Mouse (Mus musculus): Measurements from ENCODE around the gene Spon1.
A peak's percentile ranks its signal among the peaks of the same experiment; 100 is the strongest.

The Spon1 gene

GRCm38 (mm10) chr7:114004171-114004570, 238.4 kb downstream of the Spon1 start:
- DNase-seq (ENCODE audit: low read depth, low spot score), result no peak

GRCm38 (mm10) chr7:114005499-114005898, 239.7 kb downstream of the Spon1 start:
- no peak for DNase-seq (ENCODE audit: low read depth, low spot score)

DNA sequence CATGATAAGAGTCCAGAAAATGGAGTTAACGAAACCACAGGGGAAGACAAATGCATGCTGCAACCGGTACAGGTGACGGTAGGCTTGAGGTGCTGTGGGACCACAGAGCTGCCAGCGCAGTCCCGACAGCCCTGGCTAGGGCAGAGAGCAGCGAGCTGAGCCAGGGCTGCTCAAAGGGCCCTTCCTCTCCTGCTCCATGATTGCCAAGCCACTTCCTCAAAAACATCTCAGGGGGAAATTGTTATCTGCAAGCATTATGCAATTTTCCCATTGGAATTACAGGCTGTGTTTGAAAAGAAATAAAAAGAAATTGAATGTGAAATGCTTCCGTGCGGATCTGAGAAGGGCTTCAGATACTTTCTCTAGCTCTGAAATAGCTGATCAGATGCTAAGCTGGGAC, 240.7 kb downstream of the Spon1 start:
- DNase-seq (ENCODE audit: low read depth, low spot score), result no peak

DNA sequence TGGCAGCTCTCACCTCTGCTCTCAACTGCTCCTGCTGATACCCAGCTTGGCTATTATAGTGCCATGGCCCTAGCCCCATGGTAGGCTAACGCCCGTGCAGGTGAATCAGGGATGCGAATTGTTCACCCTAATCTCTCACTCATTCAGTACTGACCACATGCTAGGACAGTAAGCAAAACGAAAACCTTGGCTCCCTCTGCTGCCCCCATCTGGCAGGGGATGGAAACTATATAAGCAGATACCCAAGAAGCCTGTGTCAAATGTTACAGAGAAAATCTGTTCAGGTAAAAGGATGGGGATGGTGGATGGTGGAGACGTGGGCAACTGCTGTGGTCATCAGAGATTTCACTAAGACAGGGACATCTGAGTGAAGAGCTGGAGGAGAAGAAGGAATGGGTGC, 241.8 kb downstream of the Spon1 start:
- DNase-seq (ENCODE audit: low read depth, low spot score), result peak; percentile 44

- DNase-seq (ENCODE audit: low read depth, low spot score), result no peak
Observed at GRCm38 (mm10) chr7:114011726-114012443, 246.1 kb downstream of the Spon1 start.

- DNase-seq (ENCODE audit: low read depth, low spot score), result no peak
Observed at GRCm38 (mm10) chr7:114016001-114016949, 250.5 kb downstream of the Spon1 start.

DNA sequence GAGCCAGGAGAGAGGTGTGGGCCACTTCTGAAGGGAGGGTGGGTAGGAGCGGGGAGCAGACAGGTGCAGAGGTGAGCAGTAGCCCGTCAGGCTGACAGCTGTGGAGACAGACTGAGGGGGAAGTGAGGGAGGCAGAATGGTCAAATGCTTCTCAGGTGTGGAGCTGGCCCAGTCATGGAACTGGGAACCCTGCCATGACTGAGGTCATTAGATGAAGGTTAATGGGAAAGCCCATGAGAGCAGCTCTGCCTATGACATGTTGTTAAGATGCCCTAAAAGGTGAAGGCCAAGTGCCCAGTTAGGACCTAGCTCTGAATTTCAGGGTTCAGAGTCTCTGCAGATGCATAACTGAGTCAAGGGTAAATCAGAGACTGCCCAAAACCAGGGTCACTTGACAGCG, 253.1 kb downstream of the Spon1 start:
- DNase-seq (ENCODE audit: low read depth, low spot score), result no peak

- DNase-seq (ENCODE audit: low read depth, low spot score), result no peak
Observed at GRCm38 (mm10) chr7:114020057-114020703, 254.4 kb downstream of the Spon1 start.

GRCm38 (mm10) chr7:114020704-114021093, 254.9 kb downstream of the Spon1 start:
- peak; percentile 81 for DNase-seq (ENCODE audit: low read depth, low spot score)

GRCm38 (mm10) chr7:114026923-114027322, 261.1 kb downstream of the Spon1 start:
- no peak for DNase-seq (ENCODE audit: low read depth, low spot score)

GRCm38 (mm10) chr7:114027406-114027805, 261.6 kb downstream of the Spon1 start:
- DNase-seq (ENCODE audit: low read depth, low spot score), result no peak

GRCm38 (mm10) chr7:114028828-114029227, 263.0 kb downstream of the Spon1 start:
- DNase-seq (ENCODE audit: low read depth, low spot score), result no peak

- DNase-seq (ENCODE audit: low read depth, low spot score), result no peak
Observed at GRCm38 (mm10) chr7:114029596-114029995, 263.8 kb downstream of the Spon1 start.

- no peak for DNase-seq (ENCODE audit: low read depth, low spot score)
Observed at GRCm38 (mm10) chr7:114037237-114037636, 271.4 kb downstream of the Spon1 start.

- DNase-seq (ENCODE audit: low read depth, low spot score), result no peak
Observed at GRCm38 (mm10) chr7:114041349-114041748, 275.6 kb downstream of the Spon1 start.

GRCm38 (mm10) chr7:114042973-114043928, 277.5 kb downstream of the Spon1 start:
- DNase-seq (ENCODE audit: low read depth, low spot score), result no peak

DNA sequence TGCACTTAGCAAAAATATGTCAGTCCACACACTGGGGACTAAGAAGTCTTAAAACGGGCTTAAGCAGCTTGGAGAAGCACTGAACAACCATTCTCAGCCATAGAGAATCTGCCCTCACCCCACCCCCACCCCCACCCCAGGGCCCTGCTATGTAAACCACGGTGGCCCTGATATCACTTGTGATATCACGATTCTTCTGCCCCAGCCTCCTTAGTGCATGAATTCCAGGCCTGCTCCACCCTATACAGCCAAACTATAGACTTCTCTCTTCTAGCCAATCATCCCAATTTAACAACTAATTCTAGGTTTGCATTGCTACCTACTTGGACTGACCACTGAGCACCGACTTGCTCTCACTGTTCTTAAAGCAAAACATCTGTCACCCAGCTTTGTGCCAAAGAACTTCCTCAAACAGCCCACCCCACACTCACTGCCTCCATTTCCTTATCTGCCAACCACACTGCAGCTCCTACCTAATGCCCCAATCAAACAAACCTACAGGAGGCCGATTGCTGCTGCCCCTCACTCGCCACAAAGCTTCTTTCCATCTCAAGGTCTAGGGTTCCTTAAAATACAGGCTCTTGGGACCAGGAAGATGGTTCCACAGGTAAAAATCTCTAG, 278.2 kb downstream of the Spon1 start:
- no peak for DNase-seq (ENCODE audit: low read depth, low spot score)

DNA sequence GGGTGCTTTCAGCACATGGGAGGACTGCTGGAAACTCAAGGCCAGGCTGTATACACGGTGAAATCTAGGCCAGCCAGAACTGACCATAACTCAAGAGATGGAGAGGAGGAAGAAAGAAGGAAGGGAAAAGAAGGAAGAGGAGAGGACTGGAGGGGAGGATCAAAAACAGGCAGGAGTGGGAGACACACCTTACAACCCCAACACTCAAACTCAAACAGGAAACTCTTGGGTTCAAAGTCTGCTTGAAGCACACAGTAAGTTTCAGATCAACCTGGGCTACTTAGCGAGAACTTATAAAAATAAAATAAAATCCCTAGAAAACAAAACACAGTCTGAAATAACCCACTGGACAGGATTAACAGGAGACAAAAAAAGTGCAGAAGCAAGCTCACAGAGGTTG, 280.0 kb downstream of the Spon1 start:
- DNase-seq (ENCODE audit: low read depth, low spot score), result no peak

- DNase-seq (ENCODE audit: low read depth, low spot score), result no peak
Observed at GRCm38 (mm10) chr7:114053720-114054119, 287.9 kb downstream of the Spon1 start.

GRCm38 (mm10) chr7:114058166-114058565, 292.4 kb downstream of the Spon1 start:
- DNase-seq (ENCODE audit: low read depth, low spot score), result no peak

Data from A20 (cell line).